Mouse (Mus musculus): ENCODE measurements around the gene Ptprr. TPM values are rescaled to one million over a fixed set of nuclear protein-coding genes. Genes with fewer than 3 reads are reported as not detected.

Ptprr gene
- polyA plus RNA-seq, 1 experiment from 2014 or later = 0.92 TPM

GRCm38 (mm10) chr10:116196596-116197415 lies 178.8 kb downstream of the Ptprr start:
- ATAC-seq (ENCODE audit: insufficient number of reproducible peaks, insufficient read depth, low FRiP score, low TSS enrichment, low read depth) = peak; percentile 48; the same call in 1 of the 2 replicates
- Histone ChIP-seq H3K27me3 (peaks cover 4% of the 10 kb centered on the region; the same call in 1 of the 2 replicates), H3K36me3 (no peaks in the 10 kb centered on the region), H3K4me1 (replicated peaks) (no peaks in the 10 kb centered on the region), H3K9ac (replicated peaks) (no peak overlapping the region), H3K9me3 (no peaks in the 10 kb centered on the region), H3K27ac (no peak overlapping the region), H3K4me3 (replicated peaks) (no peak overlapping the region), H3K4me2 (peak overlapping the region; percentile 35)
- WGBS = 23% methylated on average over 14 of the region's 14 CpGs

GRCm38 (mm10) chr10:116197416-116197939 lies 179.5 kb downstream of the Ptprr start:
- no peak overlapping the region for H3K4me3 ChIP-seq (replicated peaks)
- H3K27me3 ChIP-seq = peaks cover 4% of the 10 kb centered on the region; the same call in 1 of the 2 replicates
- H3K9ac ChIP-seq (replicated peaks) = no peak overlapping the region
- ATAC-seq (ENCODE audit: insufficient number of reproducible peaks, insufficient read depth, low FRiP score, low TSS enrichment, low read depth) = peak; percentile 7; the same call in 1 of the 2 replicates
- no peaks in the 10 kb centered on the region for H3K9me3 ChIP-seq
- H3K27ac ChIP-seq = no peak overlapping the region
- H3K36me3 ChIP-seq = no peaks in the 10 kb centered on the region
- H3K4me2 ChIP-seq = peak overlapping the region; percentile 35
- H3K4me1 ChIP-seq (replicated peaks) = no peaks in the 10 kb centered on the region
- 22% methylated on average over 4 of the region's 4 CpGs for WGBS

GRCm38 (mm10) chr10:116199035-116199434 lies 181.0 kb downstream of the Ptprr start:
- WGBS = 23% methylated on average over 5 of the region's 5 CpGs
- Histone ChIP-seq H3K4me2 (no peak overlapping the region), H3K9me3 (no peaks in the 10 kb centered on the region), H3K27ac (no peak overlapping the region), H3K4me3 (replicated peaks) (no peak overlapping the region), H3K27me3 (peaks cover 4% of the 10 kb centered on the region; the same call in 1 of the 2 replicates), H3K4me1 (replicated peaks) (no peaks in the 10 kb centered on the region), H3K36me3 (no peaks in the 10 kb centered on the region), H3K9ac (replicated peaks) (no peak overlapping the region)
- ATAC-seq (ENCODE audit: insufficient number of reproducible peaks, insufficient read depth, low FRiP score, low TSS enrichment, low read depth) = no peak

- no peak for ATAC-seq (ENCODE audit: insufficient number of reproducible peaks, insufficient read depth, low FRiP score, low TSS enrichment, low read depth)
- Histone ChIP-seq H3K4me3 (replicated peaks) (no peak overlapping the region), H3K9me3 (no peaks in the 10 kb centered on the region), H3K27ac (no peak overlapping the region), H3K36me3 (no peaks in the 10 kb centered on the region), H3K4me1 (replicated peaks) (peaks cover 11% of the 10 kb centered on the region; the same call in 1 of the 2 replicates), H3K4me2 (no peak overlapping the region), H3K9ac (replicated peaks) (no peak overlapping the region), H3K27me3 (no peaks in the 10 kb centered on the region)
- 87% methylated on average over 8 of the region's 8 CpGs for WGBS
These were observed 183.5 kb downstream of the Ptprr start for GRCm38 (mm10) chr10:116201542-116201941.

- Histone ChIP-seq H3K27ac (no peak overlapping the region), H3K9ac (replicated peaks) (no peak overlapping the region), H3K27me3 (peaks cover 3% of the 10 kb centered on the region; the same call in 1 of the 2 replicates), H3K4me2 (no peak overlapping the region), H3K9me3 (no peaks in the 10 kb centered on the region), H3K4me3 (replicated peaks) (no peak overlapping the region), H3K36me3 (no peaks in the 10 kb centered on the region), H3K4me1 (replicated peaks) (peaks cover 16% of the 10 kb centered on the region)
- no peak for ATAC-seq (ENCODE audit: insufficient number of reproducible peaks, insufficient read depth, low FRiP score, low TSS enrichment, low read depth)
- 23% methylated on average over 15 of the region's 15 CpGs for WGBS
These were observed 187.8 kb downstream of the Ptprr start for GRCm38 (mm10) chr10:116205580-116206358.

- no peaks in the 10 kb centered on the region for H3K9me3 ChIP-seq
- WGBS = 60% methylated on average over 11 of the region's 11 CpGs
These were observed 188.4 kb downstream of the Ptprr start for GRCm38 (mm10) chr10:116206449-116206848.

GRCm38 (mm10) chr10:116207987-116208726 lies 190.1 kb downstream of the Ptprr start:
- no peaks in the 10 kb centered on the region for H3K9me3 ChIP-seq
- H3K4me3 ChIP-seq (replicated peaks) = no peak overlapping the region
- peaks cover 3% of the 10 kb centered on the region; the same call in 1 of the 2 replicates for H3K27me3 ChIP-seq
- no peaks in the 10 kb centered on the region for H3K36me3 ChIP-seq
- H3K9ac ChIP-seq (replicated peaks) = no peak overlapping the region
- H3K4me2 ChIP-seq = peak overlapping the region; percentile 36
- ATAC-seq (ENCODE audit: insufficient number of reproducible peaks, insufficient read depth, low FRiP score, low TSS enrichment, low read depth) = no peak
- WGBS = 14% methylated on average over 9 of the region's 9 CpGs
- H3K4me1 ChIP-seq (replicated peaks) = peaks cover 16% of the 10 kb centered on the region
- H3K27ac ChIP-seq = no peak overlapping the region

More at GRCm38 (mm10) chr10:116206449-116206848, 188.4 kb downstream of the Ptprr start:
- Histone ChIP-seq H3K4me3 (replicated peaks) (no peak overlapping the region), H3K36me3 (no peaks in the 10 kb centered on the region), H3K4me1 (replicated peaks) (peaks cover 16% of the 10 kb centered on the region), H3K27ac (no peak overlapping the region), H3K27me3 (peaks cover 3% of the 10 kb centered on the region; the same call in 1 of the 2 replicates), H3K9ac (replicated peaks) (no peak overlapping the region), H3K4me2 (no peak overlapping the region)
- no peak for ATAC-seq (ENCODE audit: insufficient number of reproducible peaks, insufficient read depth, low FRiP score, low TSS enrichment, low read depth)

GRCm38 (mm10) chr10:116208727-116209115 lies 190.7 kb downstream of the Ptprr start:
- no peak overlapping the region for H3K9ac ChIP-seq (replicated peaks)
- H3K4me2 ChIP-seq = no peak overlapping the region
- H3K9me3 ChIP-seq = no peaks in the 10 kb centered on the region
- no peaks in the 10 kb centered on the region for H3K36me3 ChIP-seq
- H3K4me3 ChIP-seq (replicated peaks) = no peak overlapping the region
- WGBS = 43% methylated on average over 9 of the region's 9 CpGs
- H3K27me3 ChIP-seq = peaks cover 3% of the 10 kb centered on the region; the same call in 1 of the 2 replicates
- H3K27ac ChIP-seq = no peak overlapping the region
- H3K4me1 ChIP-seq (replicated peaks) = peaks cover 16% of the 10 kb centered on the region
- no peak for ATAC-seq (ENCODE audit: insufficient number of reproducible peaks, insufficient read depth, low FRiP score, low TSS enrichment, low read depth)

GRCm38 (mm10) chr10:116212127-116212526 lies 194.1 kb downstream of the Ptprr start:
- Histone ChIP-seq H3K27ac (no peak overlapping the region), H3K4me3 (replicated peaks) (no peak overlapping the region), H3K4me1 (replicated peaks) (peaks cover 5% of the 10 kb centered on the region; the same call in 1 of the 2 replicates), H3K9me3 (no peaks in the 10 kb centered on the region), H3K27me3 (peaks cover 2% of the 10 kb centered on the region; the same call in 1 of the 2 replicates), H3K9ac (replicated peaks) (no peak overlapping the region), H3K4me2 (no peak overlapping the region), H3K36me3 (no peaks in the 10 kb centered on the region)
- 21% methylated on average over 3 of the region's 3 CpGs for WGBS
- no peak for ATAC-seq (ENCODE audit: insufficient number of reproducible peaks, insufficient read depth, low FRiP score, low TSS enrichment, low read depth)

- H3K27me3 ChIP-seq = no peaks in the 10 kb centered on the region
- no peak overlapping the region for H3K27ac ChIP-seq
- ATAC-seq (ENCODE audit: insufficient number of reproducible peaks, insufficient read depth, low FRiP score, low TSS enrichment, low read depth) = no peak
- 66% methylated on average over 12 of the region's 12 CpGs for WGBS
- H3K4me3 ChIP-seq (replicated peaks) = no peak overlapping the region
- H3K9ac ChIP-seq (replicated peaks) = no peak overlapping the region
- no peak overlapping the region for H3K4me2 ChIP-seq
- H3K36me3 ChIP-seq = no peaks in the 10 kb centered on the region
- no peaks in the 10 kb centered on the region for H3K4me1 ChIP-seq (replicated peaks)
- H3K9me3 ChIP-seq = no peaks in the 10 kb centered on the region
These were observed 202.5 kb downstream of the Ptprr start for GRCm38 (mm10) chr10:116220336-116221118.

All from limb, embryonic 12.5 days (tissue).